Mouse (Mus musculus): ENCODE data around the gene Avil.

Avil gene

DNA sequence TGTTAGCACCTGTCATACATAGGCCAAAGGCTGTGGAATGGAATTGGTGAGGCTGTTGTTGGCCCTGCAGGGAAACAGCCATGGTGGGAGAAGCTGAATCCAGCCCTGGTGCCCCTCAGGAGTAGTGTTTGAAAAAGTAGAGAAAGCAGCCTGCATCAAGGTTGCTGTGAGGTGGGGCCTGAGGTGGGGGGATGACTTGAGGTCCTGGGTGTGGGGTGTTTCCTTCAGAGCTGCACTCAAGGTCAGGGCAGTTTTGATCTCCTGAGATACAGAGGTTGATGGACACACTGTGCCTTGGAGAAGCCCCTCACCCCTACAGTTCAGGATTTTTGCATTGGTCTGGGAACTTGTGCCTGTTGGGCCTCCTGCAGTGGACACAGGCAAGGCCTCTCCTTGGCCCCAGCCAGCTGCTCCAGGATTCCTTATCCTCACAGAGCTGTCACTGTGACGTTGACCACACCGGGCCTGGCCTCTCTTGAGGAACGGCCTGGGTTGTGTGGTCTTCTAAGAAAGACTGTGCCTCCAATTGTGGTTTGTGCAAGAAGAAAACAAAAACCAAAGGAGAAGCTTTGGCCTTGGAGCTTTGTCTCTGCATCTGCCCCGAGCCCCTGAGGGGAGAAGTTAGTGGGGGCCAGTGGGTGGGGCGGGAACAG, 11.9 kb upstream of the Avil start:
- no peaks in the 10 kb centered on the region for H3K27me3 ChIP-seq (ENCODE audit: control insufficient read depth, insufficient read depth, low read length, poor library complexity, severe bottlenecking)
- no peak for DNase-seq (ENCODE audit: low read depth, low spot score)
- 0 out of 2 replicates have a peak, but pooled peaks cover 2% of the 10 kb centered on the region for H3K36me3 ChIP-seq (ENCODE audit: control insufficient read depth, insufficient read depth, low read length, poor library complexity, severe bottlenecking)

DNA sequence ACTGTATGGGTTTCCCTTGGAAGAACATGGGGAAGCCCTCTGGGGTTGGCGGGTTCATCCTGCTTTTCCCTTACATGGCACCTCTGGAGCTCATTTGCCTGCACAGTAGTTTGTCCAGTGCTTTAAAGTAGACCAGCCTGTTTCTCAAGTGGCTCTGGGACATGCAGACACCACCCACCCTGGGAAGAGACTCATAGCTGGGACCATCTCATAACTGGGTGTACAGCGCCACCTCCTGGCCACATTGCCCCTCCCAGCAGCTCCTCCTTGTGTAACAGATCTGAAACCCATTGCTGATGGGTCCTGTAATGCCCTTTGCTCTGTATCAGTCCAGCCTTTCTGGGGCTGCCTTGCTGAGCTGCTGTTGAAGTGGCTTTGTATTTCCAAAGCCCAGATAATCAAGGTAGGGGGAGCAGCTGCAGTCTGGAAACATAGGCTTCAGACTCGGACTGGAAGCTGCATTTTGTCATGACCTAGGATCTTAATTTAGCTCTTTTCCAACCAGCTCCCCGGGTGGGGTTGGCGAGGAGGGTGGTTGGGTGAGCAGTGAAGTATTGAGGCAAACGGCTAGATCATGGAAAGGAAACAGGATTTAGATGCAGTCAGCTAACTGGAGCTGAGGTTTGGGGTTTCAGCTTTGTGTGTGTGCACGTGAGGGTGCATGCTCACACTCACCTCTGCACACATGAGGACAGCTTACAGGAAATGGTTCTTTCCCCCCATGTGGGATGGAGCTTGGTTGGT, 10.0 kb upstream of the Avil start:
- no peaks in the 10 kb centered on the region for H3K27me3 ChIP-seq (ENCODE audit: control insufficient read depth, insufficient read depth, low read length, poor library complexity, severe bottlenecking)
- peaks cover 2% of the 10 kb centered on the region; the same call in 1 of the 2 replicates for H3K36me3 ChIP-seq (ENCODE audit: control insufficient read depth, insufficient read depth, low read length, poor library complexity, severe bottlenecking)
- peak; percentile 90 for DNase-seq (ENCODE audit: low read depth, low spot score)

DNA sequence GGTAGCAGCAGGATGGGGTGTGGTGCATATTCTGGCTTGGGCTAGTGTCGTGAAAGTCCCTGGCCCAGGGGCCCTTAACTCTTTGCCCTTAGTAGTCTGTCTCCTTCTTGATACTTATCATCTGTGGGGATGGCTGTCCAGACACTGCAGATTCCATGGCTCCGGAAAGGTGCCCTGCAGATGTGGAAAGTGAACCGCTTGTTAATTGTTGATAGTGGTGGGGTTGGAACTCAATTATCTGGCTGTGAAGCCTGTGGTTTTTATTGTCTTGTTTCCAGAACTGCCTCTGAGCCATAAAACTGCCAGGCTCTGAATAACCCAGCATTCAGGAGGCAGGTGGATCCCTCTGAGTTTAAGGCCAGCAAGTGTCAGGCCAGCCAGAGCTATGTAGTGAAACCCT, 8.8 kb upstream of the Avil start:
- Histone ChIP-seq H3K27me3 (ENCODE audit: control insufficient read depth, insufficient read depth, low read length, poor library complexity, severe bottlenecking) (no peaks in the 10 kb centered on the region), H3K36me3 (ENCODE audit: control insufficient read depth, insufficient read depth, low read length, poor library complexity, severe bottlenecking) (peaks cover 2% of the 10 kb centered on the region; the same call in 1 of the 2 replicates)
- no peak for DNase-seq (ENCODE audit: low read depth, low spot score)

DNA sequence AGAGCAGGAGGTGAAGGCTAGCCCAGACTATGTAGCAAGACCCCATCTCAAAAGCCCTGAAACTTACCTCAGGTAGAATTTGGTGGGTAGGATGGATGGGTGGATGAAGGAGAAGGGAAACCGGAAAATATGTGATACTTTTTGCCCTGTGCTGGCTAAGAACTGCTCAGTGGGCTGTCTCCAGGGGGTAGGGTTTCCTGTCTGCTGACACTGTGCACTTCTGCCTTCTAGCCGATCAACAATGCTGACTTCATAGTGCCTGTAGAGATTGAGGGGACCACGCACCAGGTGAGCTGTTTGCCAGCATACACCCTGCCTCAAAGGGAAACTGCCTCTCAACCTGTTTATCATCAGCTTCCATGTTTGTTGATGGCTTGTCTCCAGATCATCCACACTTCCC, 6.9 kb upstream of the Avil start:
- no peaks in the 10 kb centered on the region for H3K27me3 ChIP-seq (ENCODE audit: control insufficient read depth, insufficient read depth, low read length, poor library complexity, severe bottlenecking)
- DNase-seq (ENCODE audit: low read depth, low spot score) = peak; percentile 66
- peaks cover 8% of the 10 kb centered on the region for H3K36me3 ChIP-seq (ENCODE audit: control insufficient read depth, insufficient read depth, low read length, poor library complexity, severe bottlenecking)

DNA sequence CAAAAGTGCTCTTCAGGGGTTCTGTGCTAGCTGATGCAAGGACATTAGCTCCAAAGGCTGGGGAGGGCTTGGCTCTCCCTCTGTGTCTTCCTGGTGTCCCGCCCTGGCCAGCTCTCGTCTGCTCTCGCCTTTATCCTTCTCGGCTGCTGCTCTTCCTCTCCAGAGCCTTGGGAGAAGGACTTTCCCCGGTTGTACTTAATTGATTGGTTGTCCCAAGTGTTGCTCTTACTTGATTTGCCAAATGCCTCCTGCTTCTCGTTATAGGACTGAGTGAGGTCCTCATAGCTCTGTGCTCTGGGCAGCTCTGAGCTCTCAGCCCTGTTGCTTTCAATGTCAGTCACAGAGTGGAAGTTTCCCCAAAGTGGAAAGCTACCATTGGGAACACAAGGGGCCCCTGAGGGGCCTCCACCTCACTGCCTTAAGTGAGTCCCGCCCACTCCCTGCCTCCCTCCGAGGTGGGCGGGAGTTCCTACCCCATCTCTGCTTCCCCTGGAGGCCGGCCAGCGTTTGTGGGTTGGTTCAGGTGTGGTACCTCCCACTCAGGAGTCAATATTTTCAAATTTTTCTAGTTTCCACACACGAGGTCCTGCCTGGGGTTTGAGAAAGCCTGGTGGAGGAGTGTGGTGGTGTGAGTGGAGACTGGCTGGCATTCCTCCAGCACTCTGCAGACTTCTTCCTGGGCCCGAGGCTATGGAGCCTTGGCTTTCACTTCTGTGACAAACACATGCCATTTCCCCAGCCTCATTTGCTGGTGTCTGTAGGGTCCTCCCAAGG, 3.0 kb upstream of the Avil start:
- no peak for DNase-seq (ENCODE audit: low read depth, low spot score)
- peaks cover 8% of the 10 kb centered on the region for H3K36me3 ChIP-seq (ENCODE audit: control insufficient read depth, insufficient read depth, low read length, poor library complexity, severe bottlenecking)
- no peaks in the 10 kb centered on the region for H3K27me3 ChIP-seq (ENCODE audit: control insufficient read depth, insufficient read depth, low read length, poor library complexity, severe bottlenecking)

DNA sequence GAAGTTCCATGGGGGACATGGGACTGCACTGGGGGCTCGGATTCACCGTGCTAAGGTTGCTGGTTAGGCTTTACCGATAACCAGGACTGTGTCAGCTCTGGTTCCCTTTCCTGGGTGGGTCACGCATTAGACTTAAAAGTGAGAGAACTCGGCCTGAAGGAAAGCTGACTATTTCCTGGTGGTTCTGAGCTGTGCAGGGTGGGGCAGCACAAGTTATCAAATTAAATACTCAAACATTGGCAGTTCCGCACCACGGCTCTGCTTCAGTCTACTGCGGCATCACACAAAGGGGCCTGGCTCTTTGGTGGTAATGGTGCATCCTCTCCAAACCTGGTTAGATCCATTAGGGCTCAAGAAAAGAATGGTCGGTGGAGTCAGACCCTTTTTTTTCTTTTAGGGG, 788 bp downstream of the Avil start:
- peaks cover 8% of the 10 kb centered on the region for H3K36me3 ChIP-seq (ENCODE audit: control insufficient read depth, insufficient read depth, low read length, poor library complexity, severe bottlenecking)
- no peaks in the 10 kb centered on the region for H3K27me3 ChIP-seq (ENCODE audit: control insufficient read depth, insufficient read depth, low read length, poor library complexity, severe bottlenecking)
- DNase-seq (ENCODE audit: low read depth, low spot score) = no peak

DNA sequence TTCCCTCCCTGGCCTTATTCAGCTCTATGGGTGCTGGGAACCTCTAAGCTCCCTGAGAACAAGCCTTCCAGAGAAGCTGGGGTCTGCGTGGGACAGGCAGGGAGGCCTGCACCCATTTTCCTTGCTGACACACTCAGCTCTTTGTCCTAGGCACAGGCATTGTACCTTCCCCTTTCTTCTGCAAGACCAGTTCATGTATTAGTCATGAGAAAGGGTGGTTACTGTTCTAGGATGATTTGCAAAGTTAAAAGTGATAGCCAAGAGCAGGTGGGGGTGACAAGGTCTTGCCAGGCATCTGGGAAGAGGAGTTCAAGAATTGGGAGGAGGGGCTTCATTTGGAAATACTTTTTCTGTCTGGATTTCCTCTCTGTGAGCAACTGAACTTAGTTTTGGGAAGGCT, 1.5 kb downstream of the Avil start:
- Histone ChIP-seq H3K36me3 (ENCODE audit: control insufficient read depth, insufficient read depth, low read length, poor library complexity, severe bottlenecking) (peaks cover 8% of the 10 kb centered on the region), H3K27me3 (ENCODE audit: control insufficient read depth, insufficient read depth, low read length, poor library complexity, severe bottlenecking) (no peaks in the 10 kb centered on the region)
- DNase-seq (ENCODE audit: low read depth, low spot score) = no peak

DNA sequence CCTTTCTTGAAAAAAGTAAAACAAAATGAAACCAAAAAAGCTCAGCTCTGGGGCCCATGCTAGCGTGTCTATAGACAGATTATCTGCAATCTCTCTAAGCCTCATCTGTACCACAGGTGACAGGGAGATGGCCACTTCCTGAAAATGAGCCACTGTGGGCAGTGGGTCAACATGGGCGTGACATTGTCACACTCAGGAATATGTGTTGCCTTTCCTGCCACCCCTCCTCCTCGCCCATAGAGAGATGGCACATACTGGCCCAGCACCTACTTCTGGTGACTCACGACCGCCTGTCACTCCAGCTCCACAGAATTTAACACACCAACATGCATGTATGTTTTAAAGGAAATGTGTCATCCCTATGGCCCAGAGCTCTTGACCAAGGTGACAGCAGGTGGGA, 2.3 kb downstream of the Avil start:
- DNase-seq (ENCODE audit: low read depth, low spot score) = no peak
- Histone ChIP-seq H3K36me3 (ENCODE audit: control insufficient read depth, insufficient read depth, low read length, poor library complexity, severe bottlenecking) (peaks cover 6% of the 10 kb centered on the region), H3K27me3 (ENCODE audit: control insufficient read depth, insufficient read depth, low read length, poor library complexity, severe bottlenecking) (no peaks in the 10 kb centered on the region)

DNA sequence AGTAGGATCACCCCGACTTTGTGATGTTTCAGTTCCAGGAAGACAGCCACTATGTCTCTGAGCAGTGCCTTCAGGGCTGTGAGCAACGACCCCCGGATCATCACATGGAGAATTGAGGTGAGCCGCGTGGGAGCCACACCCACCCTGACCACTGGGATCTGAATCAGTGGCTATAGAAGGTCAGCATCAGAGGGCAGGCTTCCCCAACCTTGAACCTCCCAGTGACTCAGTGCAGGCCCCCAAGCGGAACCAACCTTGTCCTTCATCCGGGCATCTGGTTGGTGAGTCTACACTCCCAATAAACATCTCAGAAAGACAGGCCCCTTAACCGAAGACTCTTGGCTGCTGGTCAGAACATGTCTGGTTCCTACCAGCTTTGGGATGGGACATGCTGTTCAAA, 2.8 kb downstream of the Avil start:
- no peaks in the 10 kb centered on the region for H3K27me3 ChIP-seq (ENCODE audit: control insufficient read depth, insufficient read depth, low read length, poor library complexity, severe bottlenecking)
- H3K36me3 ChIP-seq (ENCODE audit: control insufficient read depth, insufficient read depth, low read length, poor library complexity, severe bottlenecking) = peaks cover 2% of the 10 kb centered on the region
- no peak for DNase-seq (ENCODE audit: low read depth, low spot score)

DNA sequence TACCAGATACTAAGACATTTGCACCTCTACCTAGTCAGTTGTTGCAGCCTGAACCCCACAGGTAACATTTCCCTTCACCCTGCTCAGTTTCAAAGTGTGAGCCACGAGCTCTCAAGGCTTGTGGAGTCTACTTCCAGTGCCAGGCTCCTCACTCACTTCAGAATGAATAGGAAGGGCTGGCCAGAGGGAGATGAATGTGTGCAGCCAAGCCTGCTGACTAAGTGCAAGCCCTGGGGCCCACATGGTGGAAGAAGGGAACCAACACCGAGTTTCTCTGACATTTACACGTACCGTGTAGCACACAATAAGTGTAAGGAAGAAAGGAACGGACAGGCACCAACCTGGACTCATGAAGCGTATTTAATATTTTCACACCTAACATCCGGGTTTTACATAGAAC, 3.3 kb downstream of the Avil start:
- Histone ChIP-seq H3K36me3 (ENCODE audit: control insufficient read depth, insufficient read depth, low read length, poor library complexity, severe bottlenecking) (peaks cover 2% of the 10 kb centered on the region; the same call in 1 of the 2 replicates), H3K27me3 (ENCODE audit: control insufficient read depth, insufficient read depth, low read length, poor library complexity, severe bottlenecking) (no peaks in the 10 kb centered on the region)
- no peak for DNase-seq (ENCODE audit: low read depth, low spot score)

DNA sequence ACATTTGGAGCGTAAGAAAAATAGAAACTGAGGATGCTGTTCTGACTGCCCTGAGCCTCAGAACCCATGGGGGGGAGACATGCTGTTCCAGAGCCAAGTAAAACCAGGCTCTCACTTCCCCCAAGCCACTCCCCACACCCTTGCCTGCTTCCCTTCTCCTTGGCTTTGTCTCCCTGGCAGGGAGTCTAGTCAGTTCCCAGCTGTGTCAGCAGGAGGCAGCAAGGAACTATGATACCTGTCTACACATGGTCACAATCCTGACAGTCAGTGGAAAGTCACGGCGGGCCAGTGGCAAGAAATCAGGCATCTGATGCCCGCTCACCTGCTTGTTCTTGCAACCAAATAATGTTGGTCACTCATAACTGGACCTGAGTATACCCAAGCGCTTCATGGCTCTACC, 16.0 kb downstream of the Avil start:
- DNase-seq (ENCODE audit: low read depth, low spot score) = no peak
- Histone ChIP-seq H3K36me3 (ENCODE audit: control insufficient read depth, insufficient read depth, low read length, poor library complexity, severe bottlenecking) (no peaks in the 10 kb centered on the region), H3K27me3 (ENCODE audit: control insufficient read depth, insufficient read depth, low read length, poor library complexity, severe bottlenecking) (no peaks in the 10 kb centered on the region)

DNA sequence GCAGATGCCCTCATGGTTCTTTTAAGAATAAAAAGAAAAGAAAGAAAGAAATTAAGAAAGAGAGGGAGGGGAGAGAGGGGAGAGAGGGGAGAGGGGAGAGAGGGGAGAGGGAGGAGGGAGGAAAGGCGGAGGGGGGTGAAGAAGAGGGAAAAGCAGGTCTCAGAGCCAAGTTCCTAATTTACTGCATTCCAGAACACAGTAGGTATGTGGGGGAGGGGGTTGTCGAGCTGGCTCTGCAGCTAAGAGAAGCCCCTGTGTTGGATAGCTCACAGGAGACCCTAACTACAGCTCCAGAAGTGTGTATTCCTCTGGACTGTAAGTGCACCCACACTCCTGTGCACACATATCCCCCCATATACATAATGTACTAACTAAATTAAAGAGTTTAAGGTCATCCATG, 16.6 kb downstream of the Avil start:
- no peak for DNase-seq (ENCODE audit: low read depth, low spot score)
- Histone ChIP-seq H3K27me3 (ENCODE audit: control insufficient read depth, insufficient read depth, low read length, poor library complexity, severe bottlenecking) (no peaks in the 10 kb centered on the region), H3K36me3 (ENCODE audit: control insufficient read depth, insufficient read depth, low read length, poor library complexity, severe bottlenecking) (no peaks in the 10 kb centered on the region)

DNA sequence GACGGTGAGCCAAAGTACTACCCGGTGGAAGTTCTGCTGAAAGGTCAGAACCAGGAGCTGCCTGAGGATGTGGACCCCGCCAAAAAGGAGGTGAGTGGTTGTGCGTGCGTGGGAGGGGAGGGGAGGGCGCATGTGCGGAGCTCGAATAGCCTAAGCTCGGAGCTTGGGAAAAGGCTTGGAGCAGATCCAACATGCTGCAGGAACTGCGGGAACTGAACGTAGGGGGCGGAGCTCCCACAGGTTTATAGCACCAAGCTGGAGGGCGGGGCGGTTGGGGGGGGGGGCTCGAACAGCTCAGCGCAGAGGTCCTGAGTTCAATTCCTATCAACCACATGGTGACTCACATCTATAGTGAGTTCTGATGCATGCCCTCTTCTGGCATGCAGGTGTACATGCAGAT, 17.9 kb downstream of the Avil start:
- Histone ChIP-seq H3K36me3 (ENCODE audit: control insufficient read depth, insufficient read depth, low read length, poor library complexity, severe bottlenecking) (no peaks in the 10 kb centered on the region), H3K27me3 (ENCODE audit: control insufficient read depth, insufficient read depth, low read length, poor library complexity, severe bottlenecking) (no peaks in the 10 kb centered on the region)
- DNase-seq (ENCODE audit: low read depth, low spot score) = no peak

DNA sequence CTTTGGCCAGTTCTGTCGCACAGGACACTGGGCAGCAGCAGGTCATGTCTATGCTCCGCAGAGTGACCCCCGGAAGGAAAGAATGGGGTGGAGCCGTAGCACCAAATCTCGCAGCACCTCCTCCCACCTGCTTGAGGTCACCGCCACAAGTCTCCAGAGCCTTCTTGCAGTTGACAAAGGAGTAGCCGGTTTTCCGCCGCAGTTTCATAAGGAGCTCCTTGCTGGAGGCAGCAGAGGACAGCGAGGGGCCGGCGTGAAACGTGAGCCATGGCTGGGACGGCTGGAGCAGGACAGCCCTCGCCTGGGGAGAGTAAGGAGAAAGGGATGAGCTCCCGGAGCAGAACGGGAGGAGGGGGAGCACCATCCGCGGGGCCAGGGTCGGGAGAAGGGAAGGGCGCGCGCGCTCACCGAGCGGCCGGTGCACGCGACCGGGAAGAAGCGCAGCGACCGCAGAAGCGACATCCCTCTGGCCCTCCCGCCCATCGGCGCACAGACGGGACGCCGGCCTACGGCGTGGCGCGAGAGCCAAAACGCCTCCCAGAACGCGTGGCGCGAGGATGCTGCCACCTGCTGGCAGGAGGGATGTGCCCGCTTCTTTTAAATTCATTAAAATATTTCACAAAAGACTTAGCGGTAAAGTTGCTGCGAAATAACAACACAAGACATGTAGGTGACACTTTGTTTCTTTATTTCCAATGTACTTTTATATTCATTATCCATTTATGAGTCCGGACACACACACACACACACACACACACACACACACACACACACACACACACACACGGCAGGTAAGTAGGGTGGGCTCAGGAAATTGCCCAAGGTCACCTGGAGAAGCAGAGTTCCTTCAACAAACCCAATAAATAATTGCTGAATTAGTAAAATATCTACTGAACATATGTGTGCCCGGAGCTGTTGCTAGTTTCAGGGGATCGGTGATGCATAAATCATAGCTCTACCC, 30.1 kb downstream of the Avil start, which contains the start of gene Tsfm:
Tsfm (minus strand) TSS at position 505 of the 961 bp plus-strand sequence.
- Histone ChIP-seq H3K36me3 (ENCODE audit: control insufficient read depth, insufficient read depth, low read length, poor library complexity, severe bottlenecking) (no peaks in the 10 kb centered on the region), H3K27me3 (ENCODE audit: control insufficient read depth, insufficient read depth, low read length, poor library complexity, severe bottlenecking) (no peaks in the 10 kb centered on the region)
- DNase-seq (ENCODE audit: low read depth, low spot score) = peak; percentile 92
